ENCODE assay signal across 18 mouse cellular contexts in genomic region chr8:119531397-119531796, GRCm38 (mm10). TPM values are rescaled to one million over a fixed set of nuclear protein-coding genes. Genes with fewer than 3 reads are reported as not detected.
"Had no signal": no experiment of that assay in that cellular context is flagged by ENCODE, and none has a peak within 500 bp of the region (broad histone marks: within the 10 kb centered on the region; RNA-seq: fewer than 3 reads in every experiment).

No protein-coding gene starts in this region.

- ATAC-seq: liver, postnatal 0 days; midbrain, embryonic 16.5 days had no signal

- H3K4me2 ChIP-seq: liver, embryonic 15.5 days; lung, embryonic 15.5 days; midbrain, embryonic 12.5 days; neural tube, embryonic 12.5 days; stomach, embryonic 15.5 days had no signal

- H3K27me3 ChIP-seq: liver, embryonic 15.5 days; lung, embryonic 15.5 days; midbrain, embryonic 12.5 days; neural tube, embryonic 12.5 days; stomach, embryonic 15.5 days had no signal

- H3K9ac ChIP-seq: liver, embryonic 15.5 days; liver, postnatal 0 days; lung, embryonic 15.5 days; midbrain, embryonic 12.5 days; neural tube, embryonic 12.5 days; stomach, embryonic 15.5 days had no signal

- H3K4me1 ChIP-seq: liver, embryonic 15.5 days; lung, embryonic 15.5 days; neural tube, embryonic 12.5 days; stomach, embryonic 15.5 days had no signal

- H3K9me3 ChIP-seq: liver, embryonic 15.5 days; lung, embryonic 15.5 days; midbrain, embryonic 10.5 days; midbrain, embryonic 12.5 days; neural tube, embryonic 12.5 days; stomach, embryonic 15.5 days had no signal

- H3K27ac ChIP-seq: liver, embryonic 15.5 days; lung, embryonic 15.5 days; midbrain, embryonic 10.5 days; midbrain, embryonic 12.5 days; neural tube, embryonic 12.5 days; stomach, embryonic 15.5 days; stomach, postnatal 0 days had no signal

- H3K4me3 ChIP-seq: liver, embryonic 15.5 days; lung, embryonic 15.5 days; midbrain, embryonic 10.5 days; midbrain, embryonic 12.5 days; neural tube, embryonic 12.5 days; stomach, embryonic 15.5 days had no signal

- DNase-seq: liver, postnatal 0 days; lung, adult 2 months; lung, postnatal 10 days; lung, postnatal 4 days; midbrain, embryonic 14.5 days; thymus, adult 2 months; thymus, postnatal 25 days; thymus, postnatal 4 days had no signal

RNA-seq across cellular contexts. Expression of gene Slc38a8, which starts 29.9 kb away (rescaled TPM):
- polyA plus RNA-seq: liver, embryonic 15.5 days; liver, postnatal 0 days; lung, embryonic 15.5 days; midbrain, embryonic 14.5 days; midbrain, embryonic 16.5 days; neural tube, embryonic 12.5 days; neural tube, embryonic 14.5 days; stomach, embryonic 15.5 days; stomach, postnatal 0 days had no signal

RNA-seq across cellular contexts. Expression of gene Dnaaf1, which starts 43.6 kb away (rescaled TPM):
- polyA plus RNA-seq: liver, postnatal 0 days; spleen, adult 2 months had no signal
